Mouse (Mus musculus) bone marrow, adult 2 months (tissue): ENCODE measurements around the gene Cybb. TPM values are rescaled to one million over a fixed set of nuclear protein-coding genes. Genes with fewer than 3 reads are reported as not detected.

Source experiments
- H3K27ac ChIP-seq: fragments of 200-500 bp; 2 replicates; pipeline ENCODE4 v1.5.1; 2012; ENCODE audit warnings: low read depth, mild to moderate bottlenecking, control low read depth, inconsistent platforms, low read length; ENCODE audit not compliant: control insufficient read depth, poor library complexity, insufficient read depth
- H3K4me1 ChIP-seq: fragments of 200-500 bp; 2 replicates; pipeline ENCODE4 v1.6.1; 2011; ENCODE audit warnings: low read length; ENCODE audit not compliant: control insufficient read depth, insufficient read depth
- H3K4me3 ChIP-seq: fragments of 200-500 bp; replicated peaks from 2 replicates; pipeline ENCODE3; 2011; ENCODE audit warnings: mild to moderate bottlenecking, low read depth, low read length, control low read depth; ENCODE audit not compliant: control insufficient read depth
- CTCF ChIP-seq: fragments of 200-500 bp; IDR thresholded peaks from 2 replicates; pipeline ENCODE4 v1.5.1; 2011; ENCODE audit warnings: low read length, control low read depth; ENCODE audit not compliant: control insufficient read depth, insufficient read depth
- POLR2A ChIP-seq: fragments of 200-500 bp; IDR thresholded peaks from 2 replicates; pipeline ENCODE4 v1.6.1; 2011; ENCODE audit warnings: low read depth, mild to moderate bottlenecking, control low read depth, low read length, borderline replicate concordance; ENCODE audit not compliant: control insufficient read depth
- WGBS: fragments of 180-500 bp; shearing (Covaris S2); methylation state at CpG from one replicate; pipeline ENCODE4 v1.1.7; 2018; 5-methylcytosine and 5-hydroxymethylcytosine counted together
- polyA plus RNA-seq: library from polyadenylated mRNA; stranded (reverse); fragments of >200 nt; gene quantifications from 2 replicates; pipeline ENCODE4 v1.2.4, GENCODE M21; 2011; ENCODE audit warnings: low replicate concordance; ENCODE audit not compliant: missing spikeins, insufficient read depth, insufficient read length

Gene Cybb
- polyA plus RNA-seq, 1 experiment = 62.6 TPM

- H3K4me3 ChIP-seq = peak overlapping the region; percentile 40
- TF ChIP-seq CTCF (no peak), POLR2A (no peak)
- WGBS = 40% methylated on average over 2 of the region's 2 CpGs
- no peaks in the 10 kb centered on the region; the same call in 1 of the 2 replicates for H3K4me1 ChIP-seq
- H3K27ac ChIP-seq = peak overlapping the region; percentile 4; the same call in 1 of the 2 replicates
Observed at GRCm38 (mm10) chrX:9465890-9466289, 21.7 kb downstream of the Cybb start.

- WGBS = 27% methylated on average over 3 of the region's 3 CpGs
- H3K4me3 ChIP-seq = no peak overlapping the region
- H3K27ac ChIP-seq = no peak overlapping the region
- TF ChIP-seq POLR2A (no peak), CTCF (no peak)
- no peaks in the 10 kb centered on the region; the same call in 1 of the 2 replicates for H3K4me1 ChIP-seq
Observed at GRCm38 (mm10) chrX:9462671-9463070, 24.9 kb downstream of the Cybb start.

- H3K4me1 ChIP-seq = no peaks in the 10 kb centered on the region; the same call in 1 of the 2 replicates
Observed at GRCm38 (mm10) chrX:9461399-9461798, 26.2 kb downstream of the Cybb start.

GRCm38 (mm10) chrX:9460387-9460930, 27.1 kb downstream of the Cybb start:
- TF ChIP-seq POLR2A (no peak), CTCF (no peak)
- Histone ChIP-seq H3K27ac (peak overlapping the region; percentile 65; the same call in 1 of the 2 replicates), H3K4me1 (no peaks in the 10 kb centered on the region; the same call in 1 of the 2 replicates), H3K4me3 (no peak overlapping the region)
- WGBS = 34% methylated on average over 4 of the region's 4 CpGs

More at GRCm38 (mm10) chrX:9461399-9461798, 26.2 kb downstream of the Cybb start:
- no peak overlapping the region for H3K27ac ChIP-seq
- H3K4me3 ChIP-seq = no peak overlapping the region
- TF ChIP-seq CTCF (no peak), POLR2A (no peak)

GRCm38 (mm10) chrX:9452375-9452774, 35.2 kb downstream of the Cybb start:
- TF ChIP-seq POLR2A (no peak), CTCF (no peak)
- no peaks in the 10 kb centered on the region; the same call in 1 of the 2 replicates for H3K4me1 ChIP-seq
- WGBS = 27% methylated on average over 5 of the region's 5 CpGs
- no peak overlapping the region for H3K4me3 ChIP-seq
- H3K27ac ChIP-seq = no peak overlapping the region

GRCm38 (mm10) chrX:9447284-9447683, 40.3 kb downstream of the Cybb start:
- no peak for TF ChIP-seq POLR2A
- TF ChIP-seq CTCF = no peak
- Histone ChIP-seq H3K4me3 (no peak overlapping the region), H3K27ac (0 out of 2 replicates have a peak overlapping the region, but pooled peaks have one; percentile 39), H3K4me1 (peaks cover 1% of the 10 kb centered on the region; the same call in 1 of the 2 replicates)

- 68% methylated on average over 4 of the region's 4 CpGs for WGBS
- Histone ChIP-seq H3K27ac (no peak overlapping the region), H3K4me1 (peaks cover 1% of the 10 kb centered on the region; the same call in 1 of the 2 replicates), H3K4me3 (no peak overlapping the region)
- TF ChIP-seq CTCF = no peak
- TF ChIP-seq POLR2A = no peak
Observed at GRCm38 (mm10) chrX:9441102-9441501, 46.5 kb downstream of the Cybb start.

- Histone ChIP-seq H3K4me3 (no peak overlapping the region), H3K27ac (no peak overlapping the region), H3K4me1 (peaks cover 1% of the 10 kb centered on the region; the same call in 1 of the 2 replicates)
- WGBS = 76% methylated on average over 4 of the region's 4 CpGs
- TF ChIP-seq CTCF = no peak
- no peak for TF ChIP-seq POLR2A
Observed at GRCm38 (mm10) chrX:9440556-9440955, 47.0 kb downstream of the Cybb start.

- 83% methylated on average over 2 of the region's 2 CpGs for WGBS
- Histone ChIP-seq H3K27ac (no peak overlapping the region), H3K4me1 (peaks cover 1% of the 10 kb centered on the region; the same call in 1 of the 2 replicates), H3K4me3 (no peak overlapping the region)
- TF ChIP-seq POLR2A = no peak
- no peak for TF ChIP-seq CTCF
Observed at GRCm38 (mm10) chrX:9439257-9439656, 48.3 kb downstream of the Cybb start.
